Mouse (Mus musculus) right cerebral cortex, adult 18-20 months (tissue): Measurements from ENCODE around the gene Skap2.

Experiments
- DNase-seq: peaks from one replicate; pipeline ENCODE4 v3.0.0; 2022; ENCODE audit warnings: mixed read lengths

Skap2 gene

DNA sequence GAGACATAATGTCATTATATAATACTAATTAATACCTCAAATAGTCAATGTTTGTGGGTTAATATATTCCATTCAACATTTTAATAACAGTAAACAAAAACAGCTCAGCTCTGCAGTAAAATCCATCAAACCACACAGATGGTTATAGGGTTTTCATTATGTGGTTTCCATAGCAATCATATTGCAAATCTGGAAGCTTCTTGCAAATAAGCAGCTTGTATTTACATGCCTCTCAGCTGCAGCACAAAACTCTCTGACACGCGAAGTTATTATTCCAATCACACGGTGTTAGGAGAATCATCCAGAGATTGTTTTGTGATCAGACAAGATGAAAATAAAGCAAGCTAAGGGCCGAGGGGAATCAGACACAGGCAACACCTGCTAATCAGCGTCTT is 129.5 kb downstream of the Skap2 start:
- no peak for DNase-seq

DNA sequence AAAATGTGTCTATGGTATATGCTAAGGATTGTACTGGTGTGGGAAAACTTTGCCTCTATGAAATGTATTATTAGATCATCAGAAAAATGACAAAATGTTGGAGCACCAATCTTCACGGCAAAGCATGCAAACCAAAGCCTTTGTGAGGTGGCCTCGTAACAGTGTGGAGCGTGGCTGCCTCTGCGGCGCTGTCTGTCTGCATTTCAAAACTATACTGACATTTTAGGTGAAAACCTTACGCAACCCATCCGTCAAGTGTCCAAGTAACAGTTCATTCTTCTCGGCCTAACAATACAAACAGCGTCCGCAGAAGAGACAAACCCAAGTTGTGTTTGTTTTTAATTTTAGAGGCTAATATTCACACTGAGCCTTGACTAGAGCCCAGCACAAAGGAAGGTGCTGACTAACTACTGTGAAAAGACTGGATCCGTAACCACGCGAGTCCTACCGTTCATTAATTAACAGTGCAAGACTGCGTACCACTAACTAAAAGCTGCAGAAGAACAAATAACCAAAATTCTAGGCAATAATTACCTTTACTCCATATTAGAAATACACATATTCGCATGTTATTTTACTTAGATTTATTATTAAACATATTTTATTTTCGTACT is 130.0 kb downstream of the Skap2 start:
- DNase-seq: no peak

DNA sequence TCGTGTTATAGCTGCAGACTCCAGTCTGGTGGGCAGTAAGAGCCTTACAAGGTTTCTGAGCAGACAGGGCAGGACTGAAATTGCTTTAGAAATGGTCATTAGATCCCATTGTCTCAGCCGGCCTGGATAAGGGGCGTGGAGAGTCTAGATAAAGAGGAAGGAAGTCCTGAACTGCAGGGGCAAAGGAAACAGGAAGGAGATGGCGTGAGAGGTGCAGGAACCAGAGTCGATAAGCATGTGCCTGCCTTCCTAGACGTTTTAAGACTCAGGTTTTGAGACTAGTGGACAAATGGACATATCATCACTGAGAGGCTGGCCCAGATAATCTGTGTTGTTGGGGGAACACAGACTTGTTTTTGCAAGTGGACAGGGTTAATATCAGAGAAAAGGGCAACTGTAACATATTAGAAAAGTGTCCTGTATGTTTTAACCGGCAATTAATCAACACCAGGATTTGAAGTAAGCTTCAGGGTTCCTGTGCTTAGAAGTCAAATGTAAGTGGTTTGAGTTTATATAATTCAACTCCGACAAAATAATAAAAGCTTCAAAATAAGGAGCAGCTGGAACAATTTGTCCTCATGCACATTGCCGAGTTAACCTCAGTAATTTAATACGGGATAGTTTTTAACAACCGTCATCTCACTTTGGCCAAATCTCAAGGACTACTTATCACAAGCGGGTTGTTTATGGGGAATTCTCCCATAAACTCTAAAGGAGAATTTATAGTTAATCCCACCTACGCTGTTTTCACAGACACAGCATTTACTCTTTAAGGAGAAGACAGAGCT is 131.0 kb downstream of the Skap2 start:
- peak; percentile 14 for DNase-seq

DNA sequence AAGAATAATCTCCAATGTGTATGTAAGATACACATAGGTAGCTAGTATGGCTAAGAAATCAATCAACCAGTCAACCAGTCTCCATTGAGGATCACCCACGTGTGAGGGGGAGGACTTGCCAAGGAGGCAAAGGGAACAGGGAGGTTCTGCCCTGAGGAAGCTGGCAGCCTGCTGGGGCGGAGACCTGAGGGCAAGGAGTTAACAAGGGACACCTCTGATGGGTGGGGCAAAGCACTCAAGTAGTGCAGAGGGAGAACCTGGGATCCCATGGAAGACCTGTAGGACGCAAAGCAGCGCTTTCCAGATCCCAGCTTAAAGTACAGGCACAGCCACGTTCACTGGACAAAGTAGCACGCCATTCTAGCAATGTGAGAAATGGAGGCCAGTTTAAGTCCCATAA is 131.6 kb downstream of the Skap2 start:
- DNase-seq: no peak

DNA sequence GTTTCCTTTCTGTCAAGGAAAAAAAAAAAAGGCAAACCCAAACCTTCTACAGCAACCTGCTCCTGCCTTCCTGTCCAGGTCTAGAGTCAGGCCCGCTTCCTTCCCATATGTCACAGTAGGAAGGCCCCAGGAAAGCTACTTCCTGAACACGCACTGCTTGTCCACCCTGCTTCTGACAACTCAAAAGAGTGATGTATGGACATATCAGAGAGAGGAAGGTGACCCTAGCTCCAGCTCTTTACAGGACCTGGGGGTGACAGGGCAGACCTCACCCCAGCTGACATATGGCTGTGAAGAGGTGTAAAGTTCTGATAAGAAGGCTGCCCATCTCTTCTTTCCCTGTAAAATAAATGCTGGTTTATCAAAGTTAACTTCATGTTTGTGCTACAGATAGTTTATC is 133.8 kb downstream of the Skap2 start:
- no peak for DNase-seq

DNA sequence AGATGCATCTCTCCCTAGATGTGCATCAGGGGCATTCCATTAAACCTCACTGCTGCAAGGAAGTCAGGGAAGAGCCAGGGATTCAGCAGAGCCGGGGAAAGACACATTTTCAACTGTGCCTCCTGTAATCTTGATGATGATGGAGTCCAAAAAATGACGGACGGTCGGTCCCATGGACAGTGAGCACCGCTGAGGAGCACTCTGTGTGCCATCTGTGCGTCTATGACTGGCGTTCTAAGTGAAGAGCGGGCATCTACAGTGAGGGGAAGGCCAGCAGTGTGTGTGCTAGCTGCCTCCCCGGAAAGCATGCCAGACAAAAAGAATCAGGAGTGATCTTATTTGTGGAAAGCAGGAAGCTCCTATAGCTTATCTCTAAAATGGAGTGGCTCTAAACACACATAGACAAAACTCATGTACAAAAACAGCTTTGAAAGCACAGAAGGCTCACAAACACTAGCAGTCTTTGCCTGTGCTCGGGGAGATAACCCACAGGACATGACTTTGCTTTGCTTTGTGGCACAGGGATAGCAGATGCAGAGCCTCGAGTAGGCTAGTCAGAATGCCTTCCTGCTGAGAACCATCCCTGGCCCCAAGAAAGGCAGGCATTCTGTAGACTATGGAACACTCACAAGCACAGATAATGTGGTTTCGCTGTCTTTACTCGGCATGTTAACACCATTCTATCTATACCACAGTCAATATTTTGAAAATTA is 135.4 kb downstream of the Skap2 start:
- DNase-seq: no peak

DNA sequence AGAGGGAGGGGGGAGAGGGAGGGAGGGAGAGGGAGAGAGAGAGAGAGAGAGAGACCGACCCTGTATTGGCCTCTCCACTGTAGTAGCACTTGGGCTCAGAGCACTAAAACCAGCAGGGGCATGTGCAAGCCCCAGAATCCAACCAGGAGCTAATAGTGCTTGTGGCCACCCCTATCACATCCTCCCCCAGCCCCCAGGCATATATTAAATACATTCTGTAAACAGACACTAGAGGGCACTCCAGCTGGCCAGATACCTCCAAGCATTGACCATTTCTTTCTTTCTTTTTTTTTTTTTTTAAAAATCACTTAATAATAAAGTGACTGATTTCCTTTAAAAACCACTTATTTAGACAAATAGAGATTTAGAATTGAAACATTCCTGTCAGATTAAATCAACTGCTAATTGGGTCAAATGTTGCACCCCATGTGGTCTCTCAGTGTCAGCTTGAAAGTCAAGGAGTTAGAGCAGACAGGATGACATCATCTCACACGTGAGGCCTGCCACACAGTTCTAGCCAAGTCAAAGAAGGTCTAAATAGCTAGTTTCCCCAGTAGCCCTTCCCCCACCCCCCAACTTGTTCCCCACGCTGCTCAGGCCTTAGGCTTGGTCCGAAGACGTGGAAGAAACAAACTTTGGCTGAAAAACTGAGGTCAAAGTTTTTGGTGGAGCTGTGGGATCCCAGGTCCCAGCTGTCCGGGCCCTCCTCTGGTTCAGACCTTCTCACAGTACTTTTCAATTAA is 136.3 kb downstream of the Skap2 start:
- DNase-seq: no peak

DNA sequence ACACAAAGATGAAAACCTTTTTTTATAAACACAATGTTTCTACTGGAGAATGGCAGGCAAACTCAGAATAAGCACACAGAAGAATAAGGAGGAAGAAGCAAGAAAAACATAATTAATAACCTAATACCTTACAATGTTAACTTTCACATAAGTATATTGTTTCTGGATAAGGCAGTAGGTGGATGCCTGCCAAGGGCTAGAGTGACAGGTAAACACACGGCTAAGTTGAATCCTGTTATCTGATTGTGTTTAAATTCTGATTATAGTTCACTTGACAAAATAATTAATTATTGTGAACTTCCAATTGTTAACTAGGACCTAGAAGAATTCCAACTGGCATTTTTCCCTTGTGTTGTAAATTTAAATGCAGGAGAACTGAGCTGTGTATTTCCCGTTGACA is 138.3 kb downstream of the Skap2 start:
- DNase-seq: no peak

DNA sequence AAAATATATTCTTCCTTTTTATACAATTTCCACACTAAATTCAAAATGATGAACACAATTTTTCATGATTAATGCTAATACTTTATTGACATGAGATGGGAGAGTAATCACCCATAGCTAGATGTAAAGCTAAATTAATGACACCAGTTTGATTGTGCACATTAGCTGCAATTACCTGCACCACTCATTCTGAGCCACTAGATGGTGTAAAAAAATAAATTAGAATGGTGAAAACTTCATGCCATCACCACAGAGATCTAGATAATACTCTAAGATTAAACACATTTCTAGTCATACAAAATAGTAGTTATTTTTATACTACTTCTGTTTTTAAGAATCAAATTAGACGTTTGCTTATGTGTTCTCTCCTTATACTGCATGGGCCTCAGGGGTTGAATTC is 141.2 kb downstream of the Skap2 start:
- no peak for DNase-seq

DNA sequence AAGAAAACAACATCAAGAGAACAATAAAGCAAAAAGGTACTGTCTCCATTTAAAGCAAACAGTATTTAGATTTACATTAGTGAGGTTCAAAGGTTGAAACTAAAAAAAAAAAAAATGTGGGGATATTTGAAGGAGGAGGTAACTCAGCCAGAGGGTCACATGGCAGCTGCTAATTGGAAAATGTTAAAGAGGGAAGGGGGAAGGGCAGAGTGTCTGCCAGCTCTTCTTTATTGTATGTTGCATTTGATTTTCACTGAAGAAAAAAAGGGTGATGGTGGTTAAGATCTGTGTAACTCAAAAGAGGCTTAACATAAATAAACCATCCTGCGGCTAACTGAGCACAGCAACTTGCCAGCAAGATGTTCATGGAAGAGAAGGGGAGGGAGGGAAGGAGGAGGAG is 142.1 kb downstream of the Skap2 start:
- no peak for DNase-seq

DNA sequence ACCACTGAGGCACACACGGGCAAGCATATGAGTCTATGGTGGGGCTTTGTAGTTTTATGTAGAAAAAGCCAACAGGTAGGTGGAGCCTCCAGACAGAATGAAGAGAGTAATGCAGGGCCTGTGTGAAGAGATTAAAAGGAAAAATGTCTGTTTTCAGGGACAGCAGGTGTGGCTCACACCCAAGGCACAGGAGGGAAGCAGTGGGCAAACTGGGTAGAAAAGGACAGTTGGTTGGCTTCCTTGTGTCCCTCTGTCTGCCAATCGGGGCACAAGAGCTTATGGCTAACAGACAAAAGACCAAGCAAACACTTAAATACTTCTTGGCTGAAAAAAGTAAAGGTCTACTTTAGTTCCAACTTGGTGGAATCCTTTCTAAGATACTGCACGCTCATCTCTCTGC is 145.8 kb downstream of the Skap2 start:
- DNase-seq: no peak

DNA sequence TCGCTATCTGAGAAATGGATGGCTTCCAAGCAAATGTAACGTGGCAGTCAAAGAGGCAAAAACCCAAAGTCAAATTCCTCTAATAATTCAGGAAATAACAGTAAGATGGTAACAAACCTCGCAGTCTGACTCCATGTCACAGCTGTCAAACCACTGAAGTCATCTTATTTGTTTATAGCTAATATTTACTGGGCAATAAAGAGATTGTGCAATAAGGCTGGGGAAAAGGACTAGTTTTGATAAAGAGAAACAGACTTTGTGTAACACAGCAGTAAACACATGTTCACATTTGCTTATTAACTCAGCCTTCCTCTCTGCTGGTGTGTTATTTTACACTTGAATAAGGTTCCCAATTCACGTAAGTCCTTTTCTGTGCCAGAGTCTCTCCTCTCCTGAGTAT is 148.8 kb downstream of the Skap2 start:
- DNase-seq: no peak

DNA sequence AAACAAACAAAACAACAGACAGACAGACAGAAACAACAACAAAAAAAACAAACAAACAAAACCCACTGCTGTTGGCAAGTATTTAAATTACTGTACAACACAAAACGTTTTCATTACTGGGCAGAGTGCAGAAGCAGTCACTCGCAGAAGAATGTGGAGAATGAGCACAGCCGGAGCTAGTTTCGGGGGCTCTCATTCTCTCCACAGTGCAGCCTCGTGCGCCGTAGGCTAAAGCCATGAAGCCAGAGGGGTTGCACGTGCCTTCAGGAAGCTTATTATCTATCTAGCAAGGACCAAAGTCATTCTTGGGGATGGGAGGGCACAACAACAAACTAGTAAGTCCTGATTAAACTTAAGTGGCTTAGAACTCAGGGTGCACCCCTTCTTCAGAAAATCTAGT is 152.0 kb downstream of the Skap2 start:
- no peak for DNase-seq

DNA sequence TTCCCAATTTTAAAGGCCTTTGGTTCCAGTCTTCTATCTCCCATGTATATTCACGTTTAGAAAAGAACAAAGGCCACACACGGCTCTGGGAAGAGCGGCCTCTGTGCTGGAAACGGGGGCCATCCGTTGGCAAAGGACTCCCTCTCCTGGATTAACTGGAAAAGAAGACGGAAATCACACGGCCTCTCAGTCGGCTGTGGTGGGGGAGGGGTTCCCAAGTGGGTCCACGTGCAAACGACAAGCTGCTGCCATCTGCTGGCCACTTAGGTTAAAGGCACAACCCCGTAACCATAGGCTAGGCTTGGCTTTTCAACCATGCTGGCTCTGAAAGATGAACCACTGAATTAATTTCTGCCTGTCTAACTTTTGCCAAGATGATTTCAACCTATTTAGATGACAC is 154.5 kb downstream of the Skap2 start:
- peak; percentile 94 for DNase-seq

DNA sequence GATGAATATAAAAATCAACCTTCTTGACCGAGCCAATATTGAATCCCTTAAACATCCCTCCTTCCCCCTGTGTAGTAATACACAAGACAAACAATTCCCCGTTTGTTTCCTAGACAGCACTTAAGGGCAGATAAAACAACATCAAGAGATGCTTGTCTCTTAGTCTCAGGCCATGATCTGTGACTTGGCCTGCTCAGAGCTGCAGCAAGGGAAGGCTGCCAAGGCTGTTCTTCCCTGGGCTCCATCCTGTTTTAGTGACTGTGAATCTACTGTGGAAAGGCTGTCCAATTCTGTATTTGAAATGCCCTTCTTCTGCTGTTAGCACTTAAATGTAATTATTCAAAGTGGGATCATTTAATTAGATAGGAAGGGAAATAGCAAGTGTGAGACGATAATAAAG is 159.1 kb downstream of the Skap2 start:
- no peak for DNase-seq

DNA sequence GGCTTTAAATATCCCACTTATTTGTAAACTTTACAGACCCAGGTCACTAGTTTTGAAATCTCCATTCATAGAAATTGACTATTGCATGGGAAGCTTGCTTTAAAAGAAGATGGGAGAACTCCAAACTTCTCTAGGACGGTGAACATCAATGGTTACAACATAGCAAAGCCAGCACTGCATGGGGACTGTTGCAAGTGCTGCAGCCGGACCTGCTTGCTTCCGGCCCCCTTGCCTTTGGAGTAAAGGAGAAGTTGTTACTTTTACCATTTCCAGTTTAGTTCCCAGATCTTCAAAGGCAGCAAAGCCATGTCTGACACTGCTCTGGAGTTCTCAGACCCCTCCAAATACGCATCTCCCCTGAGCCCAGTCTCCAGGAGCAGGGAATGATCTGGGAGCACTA is 159.7 kb downstream of the Skap2 start:
- no peak for DNase-seq

DNA sequence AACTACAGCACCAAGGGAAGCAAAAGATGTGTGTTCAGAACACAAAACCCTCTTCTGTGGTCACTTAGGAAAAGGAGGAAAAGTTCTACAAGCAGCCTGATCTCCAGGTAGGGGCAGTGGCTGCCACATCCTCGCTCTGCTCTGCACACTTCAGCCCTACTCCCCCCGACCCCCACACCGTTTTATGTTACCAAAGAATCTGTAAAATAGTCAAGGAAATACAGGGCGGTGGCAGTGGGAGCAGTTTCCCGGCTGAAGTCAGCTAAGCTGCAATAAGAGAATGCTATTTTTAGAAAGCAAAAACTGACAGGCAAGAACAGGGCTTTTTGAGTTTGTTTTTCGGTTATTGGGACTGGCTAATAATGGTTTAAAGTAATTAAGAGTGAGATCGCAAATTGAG is 160.8 kb downstream of the Skap2 start:
- no peak for DNase-seq

DNA sequence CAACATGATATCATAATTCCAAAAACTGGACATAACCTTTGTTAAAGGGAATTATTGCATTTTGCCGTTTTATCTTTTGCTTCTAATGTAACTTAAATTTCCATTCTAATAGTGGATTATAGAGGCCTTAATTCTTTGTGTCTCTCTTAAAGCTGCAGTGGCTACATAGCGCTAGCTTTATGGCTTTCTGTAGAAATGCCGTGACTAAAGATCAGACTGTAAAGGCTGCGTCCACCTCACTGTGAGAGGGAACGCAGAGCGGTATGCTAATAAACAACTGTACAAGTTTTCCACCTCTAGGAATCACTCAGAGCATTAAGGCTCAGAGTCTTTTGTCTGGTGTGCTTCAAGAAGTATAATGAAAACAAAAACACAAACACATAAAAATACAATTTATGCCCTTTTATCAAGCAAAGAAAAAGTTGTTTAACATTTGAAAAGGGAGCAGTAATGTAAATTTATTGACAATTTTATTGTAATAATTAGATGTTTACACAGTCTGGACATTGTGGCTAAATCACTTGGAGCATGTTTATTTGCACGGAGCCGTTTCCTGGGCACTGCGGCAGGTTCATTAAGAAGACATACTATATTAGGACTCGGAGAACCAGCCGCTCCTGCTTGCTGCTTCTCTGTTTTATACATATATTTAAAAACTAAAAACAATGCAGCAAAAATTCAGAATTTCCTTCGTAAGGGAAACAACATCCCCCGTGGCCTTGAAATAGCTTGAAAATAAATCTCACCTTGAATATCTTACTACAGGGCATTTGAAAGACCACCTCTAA is 162.1 kb downstream of the Skap2 start:
- DNase-seq: no peak

DNA sequence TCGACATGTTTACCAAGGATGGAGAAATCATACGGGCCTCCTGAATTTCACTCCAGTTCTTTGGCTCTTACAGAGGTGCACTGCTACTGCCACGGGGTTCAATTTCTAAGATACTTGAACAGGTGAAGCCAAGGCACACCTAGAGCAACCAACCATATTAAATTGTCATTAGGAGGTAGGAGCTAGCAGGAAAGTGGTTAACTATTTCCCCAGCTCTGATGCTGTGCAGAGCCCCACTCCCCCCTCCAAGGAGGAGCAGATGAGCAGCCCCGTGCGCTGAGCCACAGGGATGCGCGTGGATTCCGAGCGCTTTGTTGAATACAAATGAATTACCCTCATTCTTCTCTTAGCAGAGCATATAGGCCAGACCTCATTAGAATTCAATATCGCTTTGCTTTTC is 162.8 kb downstream of the Skap2 start:
- peak; percentile 36 for DNase-seq

DNA sequence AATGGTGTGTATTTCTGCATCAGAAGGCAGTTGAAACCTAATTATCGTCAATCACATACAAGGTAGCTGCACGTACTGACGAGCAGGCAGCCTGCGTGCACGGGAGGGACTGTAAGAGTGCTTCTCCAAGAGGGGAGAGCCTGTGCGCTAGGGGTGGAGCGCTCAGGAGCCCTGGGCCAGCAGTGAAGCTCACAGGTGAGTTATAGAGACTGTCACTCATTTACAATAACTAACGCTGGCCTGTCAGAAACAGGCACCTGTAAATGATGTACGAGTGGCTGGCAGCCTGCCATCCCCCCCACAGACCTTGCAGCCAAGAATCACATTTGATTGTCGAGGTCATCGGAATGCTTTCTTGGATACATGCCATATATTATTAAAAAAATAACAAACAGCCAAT is 168.2 kb downstream of the Skap2 start:
- no peak for DNase-seq

DNA sequence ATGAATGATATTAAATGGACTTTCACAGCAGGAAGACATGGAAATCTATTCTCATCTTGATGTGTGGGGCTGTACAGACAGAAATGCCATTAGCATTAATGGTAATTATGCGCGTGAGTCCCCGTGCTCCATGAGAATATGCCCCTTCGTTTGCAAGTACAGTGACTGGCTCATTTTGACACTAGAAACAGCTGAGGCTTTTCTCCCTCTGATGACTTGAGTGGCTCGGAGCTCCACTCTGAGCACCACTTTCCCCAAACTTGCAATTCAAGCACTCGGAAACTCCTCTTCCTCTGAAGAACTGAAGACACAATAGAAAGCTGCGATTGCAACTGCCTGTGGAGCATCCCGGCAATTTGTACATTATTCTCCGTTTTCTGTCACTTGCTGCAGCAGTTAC is 169.3 kb downstream of the Skap2 start:
- no peak for DNase-seq

DNA sequence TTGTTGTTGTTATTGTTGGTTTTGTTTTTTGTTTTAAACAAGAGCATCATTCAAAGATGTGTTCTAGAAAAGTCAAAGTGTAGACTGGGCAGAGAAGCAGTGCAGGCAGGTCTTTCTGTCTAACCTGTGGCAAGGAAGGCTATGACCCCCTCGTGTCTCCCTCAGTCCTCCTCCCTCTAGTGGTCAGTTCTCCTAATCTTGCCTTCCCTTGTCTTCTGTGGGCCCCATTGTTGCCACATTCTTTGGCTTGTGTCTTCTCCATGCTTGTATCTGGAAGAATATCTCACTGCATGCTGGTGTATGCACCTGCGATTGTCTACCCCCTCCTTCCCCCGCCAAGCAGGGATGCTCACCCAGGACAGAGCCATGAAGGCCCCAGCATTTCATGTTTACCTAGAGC is 174.2 kb downstream of the Skap2 start:
- DNase-seq: no peak

DNA sequence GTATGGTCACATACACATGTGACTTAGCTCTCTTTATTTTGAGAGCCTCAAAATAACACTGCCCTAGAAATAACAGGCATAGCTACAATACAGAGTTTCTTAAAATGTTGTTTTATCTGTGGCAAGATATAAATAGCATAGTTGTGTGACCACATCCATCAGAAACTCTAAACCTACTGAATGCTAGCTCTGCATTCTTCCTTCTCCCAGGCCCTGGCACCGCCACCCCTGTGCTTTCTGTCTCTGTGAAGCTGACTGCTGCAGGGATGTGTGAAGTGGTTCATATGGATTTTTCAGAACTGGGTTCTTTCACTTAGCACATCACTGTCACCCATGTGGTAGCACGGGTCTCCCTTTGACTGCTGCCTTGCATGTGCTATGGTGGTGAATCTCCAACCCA is 179.0 kb downstream of the Skap2 start:
- no peak for DNase-seq
